Mouse (Mus musculus) embryonic facial prominence, embryonic 14.5 days (tissue): ENCODE data around the gene Arpc2. TPM values are rescaled to one million over a fixed set of nuclear protein-coding genes. Genes with fewer than 3 reads are reported as not detected.

Experiments
- ATAC-seq: fragments of 200-750 bp; cut with Nextera tagmentation; 2 replicates; pipeline ENCODE4 v1.8.0; 2017; ENCODE audit warnings: low read depth, moderate number of reproducible peaks, moderate TSS enrichment
- DNase-seq: peaks from one replicate; pipeline ENCODE4 v3.0.0-alpha.2; 2015; ENCODE audit warnings: low spot score
- H3K27ac ChIP-seq: fragments of 300-500 bp; sonication (generic); replicated peaks from 2 replicates; pipeline ENCODE4 v1.5.1; 2014; ENCODE audit warnings: low read depth, mild to moderate bottlenecking, low read length, moderate library complexity
- H3K27me3 ChIP-seq: fragments of 300-500 bp; sonication (generic); replicated peaks from 2 replicates; pipeline ENCODE4 v1.6.1; 2014; ENCODE audit warnings: low read length; ENCODE audit not compliant: control insufficient read depth, insufficient read depth
- H3K36me3 ChIP-seq: fragments of 300-500 bp; sonication (generic); 2 replicates; pipeline ENCODE4 v1.6.1; 2014; ENCODE audit warnings: low read length, mixed read lengths; ENCODE audit not compliant: control insufficient read depth, insufficient read depth
- H3K4me1 ChIP-seq: fragments of 300-500 bp; sonication (generic); 2 replicates; pipeline ENCODE4 v1.6.1; 2014; ENCODE audit warnings: antibody characterized with exemption, low read length; ENCODE audit not compliant: control insufficient read depth, insufficient read depth
- H3K4me2 ChIP-seq: fragments of 300-500 bp; sonication (generic); 2 replicates; pipeline ENCODE4 v1.6.1; 2014; ENCODE audit warnings: low read depth, mild to moderate bottlenecking, low read length, moderate library complexity, mixed read lengths
- H3K4me3 ChIP-seq: fragments of 300-500 bp; sonication (generic); 2 replicates; pipeline ENCODE4 v1.5.1; 2014; ENCODE audit warnings: low read depth, mild to moderate bottlenecking, low read length
- H3K9ac ChIP-seq: fragments of 300-500 bp; sonication (generic); 2 replicates; pipeline ENCODE4 v1.6.1; 2014; ENCODE audit warnings: low read depth, mild to moderate bottlenecking, low read length, moderate library complexity, mixed read lengths
- H3K9me3 ChIP-seq: fragments of 300-500 bp; sonication (generic); 2 replicates; pipeline ENCODE4 v1.6.1; 2016; ENCODE audit warnings: low read length; ENCODE audit not compliant: control insufficient read depth
- WGBS: fragments of 180-500 bp; shearing (Covaris S2); extraction: QIAGEN DNeasy Blood & Tissue Kit; methylation state at CpG from one replicate; pipeline ENCODE4 v1.1.7; 2014; 5-methylcytosine and 5-hydroxymethylcytosine counted together
- polyA plus RNA-seq: library from polyadenylated mRNA; unstranded; fragments of >200 nt; fragmentation: Nextera tagmentation; extraction: Ambion mirVana; gene quantifications from 2 replicates; pipeline ENCODE4 v1.2.1, GENCODE M21; 2014

The Arpc2 gene
- polyA plus RNA-seq, 1 experiment from 2014 or later: 341 TPM

GRCm38 (mm10) chr1:74275015-74275414 is 39.1 kb downstream of the Arpc2 start:
- H3K4me3 ChIP-seq: no peak overlapping the region
- H3K9ac ChIP-seq: peak overlapping the region; percentile 1; the same call in 1 of the 2 replicates
- H3K4me1 ChIP-seq: 0 out of 2 replicates have a peak, but pooled peaks cover 9% of the 10 kb centered on the region
- WGBS: 11% methylated on average over 9 of the region's 9 CpGs
- H3K9me3 ChIP-seq: no peaks in the 10 kb centered on the region
- peaks cover 14% of the 10 kb centered on the region for H3K36me3 ChIP-seq
- ATAC-seq (peak; percentile 45; the same call in 1 of the 2 replicates), DNase-seq (peak; percentile 32)
- no peaks in the 10 kb centered on the region for H3K27me3 ChIP-seq
- no peak overlapping the region; the same call in 1 of the 2 replicates for H3K27ac ChIP-seq
- no peak overlapping the region for H3K4me2 ChIP-seq

- Histone ChIP-seq H3K27me3 (no peaks in the 10 kb centered on the region), H3K27ac (no peak overlapping the region), H3K9ac (no peak overlapping the region), H3K4me1 (0 out of 2 replicates have a peak, but pooled peaks cover 9% of the 10 kb centered on the region), H3K9me3 (no peaks in the 10 kb centered on the region), H3K4me2 (no peak overlapping the region), H3K36me3 (peaks cover 32% of the 10 kb centered on the region), H3K4me3 (no peak overlapping the region)
- DNase-seq (no peak), ATAC-seq (no peak)
- 67% methylated on average over 6 of the region's 6 CpGs for WGBS
These were observed 41.2 kb downstream of the Arpc2 start for GRCm38 (mm10) chr1:74277041-74277440.

GRCm38 (mm10) chr1:74277883-74278537 is 42.1 kb downstream of the Arpc2 start:
- no peak overlapping the region for H3K4me2 ChIP-seq
- H3K36me3 ChIP-seq: peaks cover 42% of the 10 kb centered on the region
- H3K27ac ChIP-seq: no peak overlapping the region
- ATAC-seq: no peak
- H3K4me1 ChIP-seq: 0 out of 2 replicates have a peak, but pooled peaks cover 9% of the 10 kb centered on the region
- no peaks in the 10 kb centered on the region for H3K9me3 ChIP-seq
- no peak overlapping the region for H3K9ac ChIP-seq
- 61% methylated on average over 8 of the region's 8 CpGs for WGBS
- no peaks in the 10 kb centered on the region for H3K27me3 ChIP-seq
- H3K4me3 ChIP-seq: no peak overlapping the region
- no peak for DNase-seq

GRCm38 (mm10) chr1:74278538-74278937 is 42.7 kb downstream of the Arpc2 start, which contains the start of gene Gpbar1:
Gene Gpbar1, plus strand, starts transcription at chr1:74278550.
- no peaks in the 10 kb centered on the region for H3K27me3 ChIP-seq
- H3K4me3 ChIP-seq: no peak within 1 kb of the TSS
- peaks cover 45% of the 10 kb centered on the region for H3K36me3 ChIP-seq
- 95% methylated on average over 10 of the region's 10 CpGs for WGBS
- H3K4me2 ChIP-seq: no peak within 1 kb of the TSS
- H3K9me3 ChIP-seq: no peaks in the 10 kb centered on the region
- no peak for DNase-seq
- H3K27ac ChIP-seq: no peak within 1 kb of the TSS
- 0 out of 2 replicates have a peak, but pooled peaks cover 9% of the 10 kb centered on the region for H3K4me1 ChIP-seq
- no peak for ATAC-seq
- no peak within 1 kb of the TSS for H3K9ac ChIP-seq

GRCm38 (mm10) chr1:74278988-74279387 is 43.1 kb downstream of the Arpc2 start:
- Histone ChIP-seq H3K9me3 (no peaks in the 10 kb centered on the region), H3K27ac (no peak overlapping the region), H3K9ac (no peak overlapping the region), H3K27me3 (no peaks in the 10 kb centered on the region), H3K36me3 (peaks cover 45% of the 10 kb centered on the region), H3K4me2 (no peak overlapping the region), H3K4me3 (no peak overlapping the region), H3K4me1 (peaks cover 13% of the 10 kb centered on the region; the same call in 1 of the 2 replicates)
- DNase-seq: no peak
- no peak for ATAC-seq
- WGBS: 88% methylated on average over 11 of the region's 11 CpGs

- peaks cover 4% of the 10 kb centered on the region; the same call in 1 of the 2 replicates for H3K4me1 ChIP-seq
- H3K36me3 ChIP-seq: peaks cover 45% of the 10 kb centered on the region
- H3K4me2 ChIP-seq: no peak overlapping the region
- H3K27ac ChIP-seq: no peak overlapping the region
- 96% methylated on average over 14 of the region's 14 CpGs for WGBS
- no peak overlapping the region for H3K9ac ChIP-seq
- DNase-seq (no peak), ATAC-seq (no peak)
- H3K9me3 ChIP-seq: no peaks in the 10 kb centered on the region
- H3K4me3 ChIP-seq: no peak overlapping the region
- no peaks in the 10 kb centered on the region for H3K27me3 ChIP-seq
These were observed 44.9 kb downstream of the Arpc2 start for GRCm38 (mm10) chr1:74280591-74281325.

- H3K9me3 ChIP-seq: no peaks in the 10 kb centered on the region
- H3K27ac ChIP-seq: no peak overlapping the region
- H3K36me3 ChIP-seq: peaks cover 45% of the 10 kb centered on the region
- H3K9ac ChIP-seq: no peak overlapping the region
- no peaks in the 10 kb centered on the region for H3K27me3 ChIP-seq
- no peak for DNase-seq
- 96% methylated on average over 2 of the region's 2 CpGs for WGBS
- no peak for ATAC-seq
- H3K4me1 ChIP-seq: peaks cover 4% of the 10 kb centered on the region; the same call in 1 of the 2 replicates
- H3K4me3 ChIP-seq: no peak overlapping the region
- H3K4me2 ChIP-seq: no peak overlapping the region
These were observed 45.5 kb downstream of the Arpc2 start for GRCm38 (mm10) chr1:74281372-74281771.

- 96% methylated on average over 8 of the region's 8 CpGs for WGBS
- Histone ChIP-seq H3K4me3 (no peak overlapping the region), H3K36me3 (peaks cover 45% of the 10 kb centered on the region), H3K27me3 (no peaks in the 10 kb centered on the region), H3K9ac (0 out of 2 replicates have a peak overlapping the region, but pooled peaks have one; percentile 8), H3K27ac (no peak overlapping the region), H3K4me1 (peaks cover 4% of the 10 kb centered on the region; the same call in 1 of the 2 replicates), H3K4me2 (no peak overlapping the region), H3K9me3 (no peaks in the 10 kb centered on the region)
- DNase-seq: no peak
- no peak for ATAC-seq
These were observed 46.0 kb downstream of the Arpc2 start for GRCm38 (mm10) chr1:74281886-74282285.
